Mouse (Mus musculus): ENCODE data around the gene BC034090.

DNA sequence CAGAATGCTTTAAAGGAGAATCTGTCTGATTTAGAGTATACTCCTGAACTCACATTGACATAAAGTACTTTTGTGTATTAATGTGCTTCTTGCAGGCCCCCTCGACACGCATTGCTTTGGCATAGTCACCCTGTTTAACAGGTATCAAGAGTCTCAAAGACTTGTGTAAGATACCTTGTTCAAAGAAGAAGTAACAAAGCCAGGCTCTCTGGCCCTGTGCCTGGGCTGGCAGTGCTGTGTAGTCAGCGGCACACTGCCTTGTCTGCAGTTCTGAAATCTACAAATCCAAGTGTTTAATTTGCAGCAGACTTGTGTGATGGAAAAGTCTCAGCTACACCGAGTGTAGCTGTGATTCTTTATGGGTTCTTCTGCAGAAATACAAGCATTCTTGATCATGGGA lies 47.6 kb downstream of the BC034090 start:
- TF ChIP-seq POLR2A (IDR thresholded peaks at IDR 0.05; ENCODE audit: control insufficient read depth, extremely low read depth, insufficient read depth, low read length, poor library complexity) (no peak), CTCF (IDR thresholded peaks at IDR 0.05; ENCODE audit: borderline replicate concordance, control insufficient read depth, extremely low read depth, insufficient read depth, low read length, poor library complexity) (no peak)
